8 mouse cellular contexts compared by ENCODE assay signal in genomic region chrX:83875389-83875788, GRCm38 (mm10).
DNase-seq lines count a peak whose midpoint lies in the region; ATAC-seq and TF ChIP-seq lines count a peak whose summit lies in the region.
"Not testable (repeated sequence)": the region's sequence is repeated elsewhere in the genome, so short reads cannot be mapped to it uniquely, and the experiment has no call there.

No protein-coding gene starts in this region.

- not testable (repeated sequence) for H3K27ac ChIP-seq in heart, postnatal 0 days (ENCODE audit: low read depth); kidney, postnatal 0 days

- not testable (repeated sequence) for TF ChIP-seq POLR2A in brain, embryonic 14.5 days (IDR thresholded peaks at IDR 0.05; ENCODE audit: borderline replicate concordance, extremely low read depth, insufficient read depth, insufficient read length, poor library complexity, severe bottlenecking)

- not testable (repeated sequence) for H3K9ac ChIP-seq in heart, postnatal 0 days (replicated peaks; ENCODE audit: low read depth, low read length); kidney, postnatal 0 days (ENCODE audit: low read depth, low read length)

- intact Hi-C loops in left cerebral cortex, postnatal 4 days (cut with DNase I): not testable (repeated sequence)

- H3K4me2 ChIP-seq in heart, postnatal 0 days (ENCODE audit: low read depth, low read length); kidney, postnatal 0 days (ENCODE audit: low read length): not testable (repeated sequence)

- TF ChIP-seq EP300 in heart, postnatal 0 days (IDR thresholded peaks at IDR 0.05; ENCODE audit: low read depth): not testable (repeated sequence)

- WGBS in heart, postnatal 0 days: 78% methylated on average over 11 of the region's 11 CpGs
- WGBS in kidney, postnatal 0 days: 90% methylated on average over 11 of the region's 11 CpGs

- ATAC-seq in heart, postnatal 0 days (ENCODE audit: insufficient read depth, low read depth); kidney, postnatal 0 days (replicated peaks; ENCODE audit: low FRiP score, low read depth): not testable (repeated sequence)

- TF ChIP-seq CTCF in brain, embryonic 14.5 days (IDR thresholded peaks at IDR 0.05; ENCODE audit: borderline replicate concordance, extremely low read depth, insufficient read depth, insufficient read length): not testable (repeated sequence)
- TF ChIP-seq CTCF in heart, postnatal 0 days (IDR thresholded peaks at IDR 0.05; ENCODE audit: low read depth): peak; percentile 9; the same call in 1 of the 2 replicates
- TF ChIP-seq CTCF in kidney, postnatal 0 days (IDR thresholded peaks at IDR 0.05; ENCODE audit: low read depth): 0 out of 2 replicates have a peak, but pooled peaks have one; percentile 8

- peak; percentile 68 for DNase-seq in MN1 (ENCODE audit: low spot score)
- DNase-seq in brain, embryonic 14.5 days (ENCODE audit: low read depth): peak; percentile 4
- peak; percentile 45 for DNase-seq in embryo, embryonic 11.5 days (ENCODE audit: low read depth, low spot score)
- DNase-seq in heart, postnatal 0 days (ENCODE audit: low spot score); kidney, postnatal 0 days (ENCODE audit: low spot score): not testable (repeated sequence)
- peak; percentile 12 for DNase-seq in left cerebral cortex, postnatal 4 days
- DNase-seq in mesoderm, embryonic 11.5 days (ENCODE audit: low read depth, low spot score): peak; percentile 75
- peak; percentile 30 for DNase-seq in thymus, postnatal 4 days

- H3K4me1 ChIP-seq in heart, postnatal 0 days (ENCODE audit: control insufficient read depth, insufficient read depth); kidney, postnatal 0 days (replicated peaks; ENCODE audit: insufficient read depth, low read length): not testable (repeated sequence)

- not testable (repeated sequence) for H3K4me3 ChIP-seq in heart, postnatal 0 days (ENCODE audit: low read depth, low read length); kidney, postnatal 0 days (replicated peaks; ENCODE audit: low read depth, low read length)

- H3K9me3 ChIP-seq in heart, postnatal 0 days (replicated peaks; ENCODE audit: control insufficient read depth, low read length); kidney, postnatal 0 days (replicated peaks; ENCODE audit: low read length): not testable (repeated sequence)

- H3K36me3 ChIP-seq in heart, postnatal 0 days (replicated peaks; ENCODE audit: control insufficient read depth, insufficient read depth, low read length); kidney, postnatal 0 days (ENCODE audit: insufficient read depth, low read length): not testable (repeated sequence)

- H3K27me3 ChIP-seq in heart, postnatal 0 days (ENCODE audit: control insufficient read depth, insufficient read depth, low read length); kidney, postnatal 0 days (ENCODE audit: insufficient read depth, low read length): not testable (repeated sequence)
